Mouse (Mus musculus) midbrain, postnatal 0 days (tissue): ENCODE data around the gene Ush2a. TPM values are rescaled to one million over a fixed set of nuclear protein-coding genes. Genes with fewer than 3 reads are reported as not detected.

Source experiments
- ATAC-seq: fragments of 200-750 bp; cut with Nextera tagmentation; 2 replicates; pipeline ENCODE4 v1.8.0; 2017; ENCODE audit warnings: moderate number of reproducible peaks, mild to moderate bottlenecking, moderate TSS enrichment, moderate library complexity; ENCODE audit not compliant: low FRiP score
- DNase-seq: peaks from one replicate; pipeline ENCODE4 v3.0.0-alpha.2; 2015; ENCODE audit warnings: low spot score
- H3K27ac ChIP-seq: fragments of 300-500 bp; sonication (generic); 2 replicates; pipeline ENCODE4 v1.5.1; 2014; ENCODE audit warnings: low read depth, mild to moderate bottlenecking, low read length, mixed read lengths
- H3K27me3 ChIP-seq: fragments of 300-500 bp; sonication (generic); 2 replicates; pipeline ENCODE4 v1.6.1; 2014; ENCODE audit warnings: low read length, control low read depth, mixed read lengths; ENCODE audit not compliant: insufficient read depth
- H3K36me3 ChIP-seq: fragments of 300-500 bp; sonication (generic); 2 replicates; pipeline ENCODE4 v1.6.1; 2014; ENCODE audit warnings: low read length, control low read depth, mixed read lengths; ENCODE audit not compliant: insufficient read depth
- H3K4me1 ChIP-seq: fragments of 300-500 bp; sonication (generic); 2 replicates; pipeline ENCODE4 v1.6.1; 2014; ENCODE audit warnings: mild to moderate bottlenecking, control low read depth, antibody characterized with exemption, low read length, mixed read lengths; ENCODE audit not compliant: insufficient read depth
- H3K4me2 ChIP-seq: fragments of 300-500 bp; sonication (generic); 2 replicates; pipeline ENCODE4 v1.6.1; 2014; ENCODE audit warnings: low read depth, mild to moderate bottlenecking, low read length, mixed read lengths; ENCODE audit not compliant: poor library complexity, severe bottlenecking
- H3K4me3 ChIP-seq: fragments of 300-500 bp; sonication (generic); 2 replicates; pipeline ENCODE4 v1.5.1; 2014; ENCODE audit warnings: low read depth, mild to moderate bottlenecking, low read length, moderate library complexity
- H3K9ac ChIP-seq: fragments of 300-500 bp; sonication (generic); replicated peaks from 2 replicates; pipeline ENCODE4 v1.6.1; 2014; ENCODE audit warnings: mild to moderate bottlenecking, low read length, moderate library complexity, mixed read lengths; ENCODE audit not compliant: poor library complexity, severe bottlenecking
- H3K9me3 ChIP-seq: fragments of 300-500 bp; sonication (generic); 2 replicates; pipeline ENCODE4 v1.6.1; 2016; ENCODE audit warnings: low read length, control low read depth
- CTCF ChIP-seq: IDR thresholded peaks from 2 replicates; pipeline ENCODE4 v1.5.1; 2016; ENCODE audit warnings: antibody characterized with exemption, mild to moderate bottlenecking
- WGBS: fragments of 180-500 bp; shearing (Covaris S2); extraction: QIAGEN DNeasy Blood & Tissue Kit; methylation state at CpG from one replicate; pipeline ENCODE4 v1.1.7; 2014; 5-methylcytosine and 5-hydroxymethylcytosine counted together
- polyA plus RNA-seq: library from polyadenylated mRNA; unstranded; fragments of >200 nt; fragmentation: Nextera tagmentation; extraction: Ambion mirVana; gene quantifications from 2 replicates; pipeline ENCODE4 v1.2.1, GENCODE M21; 2015
- total RNA-seq: library from RNA; depleted of rRNA; stranded (reverse); fragments of >200 nt; gene quantifications from 2 replicates; pipeline ENCODE4 v1.2.3, GENCODE M21; 2014; rRNA removed

Gene Ush2a
- total RNA-seq: 0.28 and 0.38 TPM in 2 replicates
- polyA plus RNA-seq: 0.10 and 0.18 TPM in 2 replicates

- WGBS: 42% methylated on average over 10 of the region's 10 CpGs
- no peak for ATAC-seq
Observed at GRCm38 (mm10) chr1:188261903-188262682, at the start of gene Ush2a. Ush2a (plus strand) TSS chr1:188262023.

GRCm38 (mm10) chr1:188214885-188215611, 46.8 kb upstream of the Ush2a start:
- ATAC-seq: no peak
- H3K9ac ChIP-seq: no peak overlapping the region
- DNase-seq: no peak

More at GRCm38 (mm10) chr1:188261903-188262682, at the start of gene Ush2a:
- Histone ChIP-seq H3K4me3 (no peak within 1 kb of the TSS), H3K9ac (no peak within 1 kb of the TSS), H3K9me3 (no peaks in the 10 kb centered on the region), H3K27ac (no peak within 1 kb of the TSS), H3K36me3 (no peaks in the 10 kb centered on the region), H3K27me3 (no peaks in the 10 kb centered on the region), H3K4me2 (no peak within 1 kb of the TSS), H3K4me1 (no peaks in the 10 kb centered on the region)
- no peak for DNase-seq
- TF ChIP-seq CTCF: no peak

GRCm38 (mm10) chr1:188221226-188221792, 40.5 kb upstream of the Ush2a start:
- DNase-seq (no peak), ATAC-seq (no peak)
- no peak overlapping the region for H3K27ac ChIP-seq
- no peak overlapping the region for H3K4me3 ChIP-seq
- H3K27me3 ChIP-seq: no peaks in the 10 kb centered on the region
- 90% methylated on average over 4 of the region's 4 CpGs for WGBS
- H3K36me3 ChIP-seq: no peaks in the 10 kb centered on the region
- no peak overlapping the region for H3K4me2 ChIP-seq
- no peak for TF ChIP-seq CTCF
- H3K9ac ChIP-seq: no peak overlapping the region
- H3K9me3 ChIP-seq: no peaks in the 10 kb centered on the region
- H3K4me1 ChIP-seq: no peaks in the 10 kb centered on the region

More at GRCm38 (mm10) chr1:188214885-188215611, 46.8 kb upstream of the Ush2a start:
- H3K4me3 ChIP-seq: no peak overlapping the region
- no peak overlapping the region for H3K4me2 ChIP-seq
- H3K9me3 ChIP-seq: no peaks in the 10 kb centered on the region
- no peak for TF ChIP-seq CTCF
- no peaks in the 10 kb centered on the region for H3K4me1 ChIP-seq
- H3K27me3 ChIP-seq: no peaks in the 10 kb centered on the region
- 34% methylated on average over 10 of the region's 10 CpGs for WGBS
- H3K36me3 ChIP-seq: no peaks in the 10 kb centered on the region
- H3K27ac ChIP-seq: no peak overlapping the region

DNA sequence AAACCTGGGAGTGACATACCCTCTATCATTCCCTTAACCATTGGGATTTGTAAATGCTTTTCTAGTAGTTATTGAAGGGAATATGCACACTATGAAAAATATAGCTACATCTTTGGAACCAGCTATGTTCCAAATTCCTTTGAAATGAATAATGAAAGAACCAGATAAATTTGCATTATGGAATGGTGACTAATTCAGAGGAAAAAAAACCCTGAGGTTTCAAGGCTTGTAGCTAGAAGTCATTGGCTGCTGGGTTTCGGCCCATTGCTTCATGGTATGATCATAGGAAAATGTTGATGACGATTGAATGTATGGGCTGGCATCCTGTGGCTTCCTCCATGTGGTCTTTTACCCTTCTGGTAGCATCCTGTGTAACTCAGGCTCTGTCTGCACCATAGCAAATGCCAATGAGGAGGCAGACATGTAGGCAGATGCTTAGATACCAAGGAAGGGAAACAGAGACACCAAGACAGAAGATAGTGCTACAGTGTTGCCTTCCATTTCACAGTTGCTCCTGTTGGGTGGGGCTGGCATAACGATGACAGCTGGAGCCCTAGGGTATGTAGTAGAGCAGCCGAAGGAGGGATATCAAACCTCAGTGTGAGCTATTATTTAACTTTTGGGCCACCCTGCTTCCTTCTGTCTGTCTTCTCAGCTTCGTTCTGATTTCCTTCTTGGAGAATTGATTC, 28.6 kb upstream of the Ush2a start:
- ATAC-seq (no peak), DNase-seq (no peak)
- Histone ChIP-seq H3K9ac (no peak overlapping the region), H3K27me3 (no peaks in the 10 kb centered on the region), H3K9me3 (no peaks in the 10 kb centered on the region), H3K4me1 (no peaks in the 10 kb centered on the region), H3K27ac (no peak overlapping the region), H3K36me3 (no peaks in the 10 kb centered on the region), H3K4me2 (no peak overlapping the region), H3K4me3 (no peak overlapping the region)
- 88% methylated on average over 5 of the region's 5 CpGs for WGBS
- TF ChIP-seq CTCF: no peak

DNA sequence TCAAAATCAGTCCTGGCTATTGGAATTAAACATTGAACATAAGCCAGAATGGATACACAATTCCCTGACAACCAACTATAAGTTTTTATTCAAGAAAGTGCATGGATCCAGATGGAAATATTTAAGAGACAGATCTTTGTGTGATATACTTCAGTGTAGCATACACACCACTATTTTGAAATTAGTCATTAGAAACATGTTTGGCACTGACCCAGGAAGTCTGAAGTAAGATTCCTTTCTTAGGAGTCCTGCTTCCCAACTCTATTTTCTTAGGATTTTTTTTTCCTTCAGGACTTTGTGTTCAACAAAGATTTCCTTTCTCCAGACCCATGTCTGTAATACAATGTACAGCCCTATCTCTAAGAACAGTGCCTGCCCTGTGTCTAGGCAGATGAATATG, 23.2 kb upstream of the Ush2a start:
- Histone ChIP-seq H3K9me3 (no peaks in the 10 kb centered on the region), H3K4me1 (no peaks in the 10 kb centered on the region), H3K36me3 (no peaks in the 10 kb centered on the region), H3K27ac (no peak overlapping the region), H3K4me2 (no peak overlapping the region), H3K4me3 (no peak overlapping the region), H3K27me3 (no peaks in the 10 kb centered on the region), H3K9ac (no peak overlapping the region)
- ATAC-seq (no peak), DNase-seq (no peak)
- TF ChIP-seq CTCF: no peak
